Mouse (Mus musculus) heart, adult 2 months (tissue): ENCODE measurements at regions not wholly inside any gene's neighbourhood (a gene's known extent, or its start where the extent isn't known, plus 50 kb on each side); places are given as distances from the start of the nearest gene placed in this dataset.

ENCODE experiments used
- DNase-seq, 2 experiments: peaks; one replicate each; pipeline ENCODE4 v3.0.0; 2021
- H3K27ac ChIP-seq: fragments of 200-600 bp; 2 replicates; pipeline ENCODE4 v1.8.1; 2022
- H3K27me3 ChIP-seq: fragments of 200-500 bp; 2 replicates; pipeline ENCODE4 v1.6.1; 2012; ENCODE audit warnings: mild to moderate bottlenecking, low read length, inconsistent platforms, mixed read lengths; ENCODE audit not compliant: control insufficient read depth, insufficient read depth
- H3K36me3 ChIP-seq: fragments of 200-500 bp; 2 replicates; pipeline ENCODE4 v1.6.1; 2012; ENCODE audit warnings: low read length, inconsistent platforms; ENCODE audit not compliant: control insufficient read depth, insufficient read depth
- H3K4me1 ChIP-seq: fragments of 200-500 bp; 2 replicates; pipeline ENCODE4 v1.6.1; 2011; ENCODE audit warnings: low read length; ENCODE audit not compliant: control insufficient read depth, insufficient read depth
- H3K4me3 ChIP-seq: fragments of 200-600 bp; 2 replicates; pipeline ENCODE4 v1.8.1; 2022
- H3K79me2 ChIP-seq: fragments of 200-500 bp; replicated peaks from 2 replicates; pipeline ENCODE4 v1.6.1; 2012; ENCODE audit warnings: mild to moderate bottlenecking, inconsistent platforms, low read length, moderate library complexity, mixed read lengths; ENCODE audit not compliant: control insufficient read depth, insufficient read depth
- H3K9ac ChIP-seq: fragments of 200-500 bp; 2 replicates; pipeline ENCODE4 v1.6.1; 2012; ENCODE audit warnings: low read depth, mild to moderate bottlenecking, control low read depth, inconsistent platforms, low read length, mixed read lengths
- CTCF ChIP-seq: fragments of 200-600 bp; IDR thresholded peaks from 2 replicates; pipeline ENCODE4 v1.8.1; 2022; ENCODE audit warnings: antibody characterized with exemption, mild to moderate bottlenecking, moderate library complexity
- EP300 ChIP-seq: fragments of 200-500 bp; IDR thresholded peaks from 2 replicates; pipeline ENCODE4 v1.6.1; 2011; ENCODE audit warnings: low read depth, low read length, control low read depth; ENCODE audit not compliant: insufficient read depth
- POLR2A ChIP-seq: fragments of 200-500 bp; IDR thresholded peaks from 2 replicates; pipeline ENCODE4 v1.6.1; 2011; ENCODE audit warnings: mild to moderate bottlenecking, low read depth, low read length, control low read depth; ENCODE audit not compliant: insufficient read depth
- WGBS: fragments of 180-500 bp; shearing (Covaris S2); methylation state at CpG from one replicate; pipeline ENCODE4 v1.1.7; 2018; 5-methylcytosine and 5-hydroxymethylcytosine counted together
- intact Hi-C: fragments of 180-260 bp; cut with DNase I; formaldehyde crosslinking; loops from one replicate; pipeline ENCODE4 v1.15.1; 2025

DNA sequence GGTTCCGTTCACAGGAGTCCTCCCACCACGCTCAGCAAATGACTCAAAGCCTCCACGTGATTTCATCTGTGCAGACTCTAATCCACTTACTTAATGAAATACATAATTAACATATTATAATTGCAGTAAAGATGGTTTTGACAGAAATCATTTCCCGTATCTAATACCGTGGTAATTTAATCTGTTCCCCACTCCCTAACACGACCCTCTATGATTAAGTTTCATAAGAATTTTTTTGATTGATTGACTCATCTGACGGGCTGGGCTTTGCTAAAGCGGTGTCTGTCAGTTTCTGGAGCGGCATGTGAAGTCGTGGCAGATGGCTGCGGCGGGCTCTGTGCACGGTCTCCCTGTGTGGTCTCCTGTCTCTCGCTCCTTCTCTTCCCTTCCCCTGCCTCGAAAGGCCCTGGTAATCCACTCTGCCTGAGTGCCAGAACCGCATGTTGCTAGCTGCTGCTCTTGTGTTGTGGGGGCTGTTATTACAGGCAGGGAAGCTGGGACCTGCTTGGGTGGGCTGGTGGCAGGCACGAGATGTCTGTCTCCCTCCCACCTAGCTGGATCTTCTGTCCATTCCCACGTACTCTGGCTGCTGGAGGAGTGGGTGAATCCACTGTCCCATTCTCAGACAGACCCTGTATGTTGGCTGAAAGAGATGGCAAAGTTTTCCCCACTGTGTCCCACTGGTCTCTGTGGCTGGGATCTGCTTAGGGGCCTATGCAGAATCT lies 195.0 kb downstream of the Tshz3 start:
- Histone ChIP-seq H3K79me2 (no peaks in the 10 kb centered on the region), H3K9ac (no peak overlapping the region), H3K4me3 (no peak overlapping the region), H3K27me3 (no peaks in the 10 kb centered on the region), H3K36me3 (no peaks in the 10 kb centered on the region), H3K27ac (no peak overlapping the region), H3K4me1 (no peaks in the 10 kb centered on the region)
- TF ChIP-seq CTCF (no peak), EP300 (no peak), POLR2A (no peak)
- intact Hi-C loops: no loop called here
- no peak for DNase-seq
- 80% methylated on average over 18 of the region's 18 CpGs for WGBS

DNA sequence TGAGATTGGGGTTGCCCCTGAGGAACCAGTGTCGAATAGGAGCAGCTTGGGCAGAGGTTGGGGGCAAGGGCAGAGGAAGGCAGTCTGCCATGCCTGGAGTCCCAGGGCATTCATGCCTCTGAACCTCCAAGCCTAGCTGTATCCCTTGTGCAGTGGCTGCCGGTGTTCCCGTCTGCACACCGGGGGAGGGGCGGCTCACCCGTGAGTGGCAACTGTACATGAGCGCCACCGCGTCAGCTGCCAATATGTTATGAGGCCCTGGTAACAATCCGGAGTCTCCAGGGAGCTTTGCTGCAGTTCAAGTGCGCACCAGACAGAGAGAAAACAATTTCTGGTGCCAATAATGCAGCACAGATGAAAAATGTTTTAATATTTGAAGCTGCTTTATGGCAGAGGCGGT lies 198.4 kb downstream of the Tshz3 start:
- no peak overlapping the region for H3K4me3 ChIP-seq
- H3K36me3 ChIP-seq: no peaks in the 10 kb centered on the region
- intact Hi-C loops: loop anchor here (5.0 kb wide), 1 partner anchor 49 kb away; no protein-coding TSS in a partner anchor
- WGBS: 63% methylated on average over 12 of the region's 12 CpGs
- no peak for DNase-seq
- no peak for TF ChIP-seq CTCF
- TF ChIP-seq EP300: no peak
- H3K9ac ChIP-seq: no peak overlapping the region
- no peaks in the 10 kb centered on the region for H3K79me2 ChIP-seq
- H3K27me3 ChIP-seq: no peaks in the 10 kb centered on the region
- H3K27ac ChIP-seq: no peak overlapping the region
- H3K4me1 ChIP-seq: no peaks in the 10 kb centered on the region

DNA sequence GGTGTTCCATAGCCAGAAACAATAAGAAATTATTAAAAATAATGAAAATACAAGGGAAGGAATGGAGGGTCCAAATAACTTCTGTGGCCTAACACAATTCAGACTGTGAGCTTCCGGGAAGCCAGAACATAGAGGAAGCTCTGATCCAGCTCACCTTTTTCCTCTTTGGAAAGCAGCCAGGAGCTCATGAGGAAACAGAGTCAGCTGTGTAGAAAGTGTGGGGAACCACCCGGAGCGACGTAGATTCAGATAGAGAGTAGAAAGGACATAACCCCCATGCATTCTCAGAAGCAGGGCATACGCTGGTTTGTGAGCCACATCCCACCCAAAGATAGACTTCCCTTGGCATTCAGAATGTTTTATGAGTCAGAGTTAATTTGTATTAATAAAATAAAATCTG lies 203.6 kb downstream of the Tshz3 start:
- Histone ChIP-seq H3K4me3 (no peak overlapping the region), H3K27ac (no peak overlapping the region), H3K79me2 (no peaks in the 10 kb centered on the region), H3K27me3 (no peaks in the 10 kb centered on the region), H3K36me3 (no peaks in the 10 kb centered on the region), H3K4me1 (no peaks in the 10 kb centered on the region), H3K9ac (no peak overlapping the region)
- intact Hi-C loops: no loop called here
- TF ChIP-seq CTCF (no peak), POLR2A (no peak), EP300 (no peak)
- 51% methylated on average over 5 of the region's 5 CpGs for WGBS
- DNase-seq: no peak

DNA sequence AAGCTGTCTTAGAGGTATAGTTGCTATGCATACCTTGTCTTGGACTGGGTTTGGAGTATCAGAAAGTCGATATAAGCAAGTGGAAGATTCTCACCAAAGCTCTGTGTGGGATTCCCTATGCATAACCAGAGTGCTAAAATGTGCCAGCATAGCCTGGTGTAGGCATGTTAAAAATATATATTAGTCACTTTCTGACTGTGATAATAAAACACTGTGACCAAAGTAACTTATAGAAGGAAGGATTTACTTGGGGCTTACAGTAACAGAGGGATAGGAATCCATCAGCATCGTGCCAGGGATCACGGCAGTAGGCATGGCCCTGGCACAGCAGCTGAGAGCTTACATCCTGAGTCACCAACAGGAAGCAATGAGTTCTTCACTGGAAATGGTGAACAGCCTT lies 215.4 kb downstream of the Tshz3 start:
- Histone ChIP-seq H3K4me1 (no peaks in the 10 kb centered on the region), H3K4me3 (no peak overlapping the region), H3K9ac (no peak overlapping the region), H3K27ac (no peak overlapping the region), H3K27me3 (no peaks in the 10 kb centered on the region), H3K36me3 (no peaks in the 10 kb centered on the region), H3K79me2 (no peaks in the 10 kb centered on the region)
- intact Hi-C loops: no loop called here
- TF ChIP-seq POLR2A (no peak), CTCF (no peak), EP300 (no peak)
- DNase-seq: no peak
- WGBS: 68% methylated on average over 3 of the region's 3 CpGs

DNA sequence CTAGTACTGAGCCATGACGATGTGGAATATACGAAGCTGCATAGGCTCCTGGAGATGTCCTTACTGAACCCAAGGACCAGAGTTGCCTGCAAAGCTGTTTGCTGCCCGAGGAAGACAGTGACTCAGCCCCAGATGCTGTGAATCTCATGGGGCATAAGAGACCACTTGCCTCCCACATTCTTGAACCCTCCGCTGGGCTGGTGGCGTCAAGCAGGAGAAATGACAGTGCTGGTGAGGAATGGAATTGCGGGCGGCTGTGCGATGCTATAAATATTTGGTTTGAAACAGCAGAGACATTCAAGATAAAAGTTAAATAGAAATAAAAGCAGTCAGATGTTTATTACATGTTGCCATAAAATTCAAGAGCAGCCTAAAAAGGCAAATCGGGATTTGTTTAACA lies 216.3 kb downstream of the Tshz3 start:
- Histone ChIP-seq H3K27me3 (no peaks in the 10 kb centered on the region), H3K36me3 (no peaks in the 10 kb centered on the region), H3K27ac (no peak overlapping the region), H3K79me2 (no peaks in the 10 kb centered on the region), H3K4me3 (no peak overlapping the region), H3K9ac (no peak overlapping the region), H3K4me1 (no peaks in the 10 kb centered on the region)
- intact Hi-C loops: no loop called here
- DNase-seq: no peak
- no peak for TF ChIP-seq EP300
- TF ChIP-seq POLR2A: no peak
- TF ChIP-seq CTCF: no peak
- WGBS: 59% methylated on average over 9 of the region's 9 CpGs

DNA sequence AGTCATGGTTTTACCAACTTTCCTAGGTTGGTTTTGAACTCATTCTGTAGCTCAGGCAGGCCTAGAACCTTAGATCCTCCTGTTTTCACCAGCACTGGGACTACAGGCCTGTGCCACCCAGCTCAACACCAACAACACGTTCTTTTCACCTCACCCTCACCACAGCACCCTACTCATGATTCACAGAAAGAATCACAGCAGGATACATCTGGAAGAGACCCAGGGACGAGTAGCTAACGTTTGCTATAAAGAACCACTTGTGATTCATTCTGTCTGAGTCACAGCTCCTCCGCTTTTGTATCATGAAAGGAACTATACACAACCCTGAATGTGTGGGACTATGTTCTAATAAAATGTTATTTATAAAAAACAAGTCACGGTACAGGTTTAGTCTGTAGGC lies 217.3 kb downstream of the Tshz3 start:
- Histone ChIP-seq H3K9ac (no peak overlapping the region), H3K27ac (no peak overlapping the region), H3K27me3 (no peaks in the 10 kb centered on the region), H3K79me2 (no peaks in the 10 kb centered on the region), H3K36me3 (no peaks in the 10 kb centered on the region), H3K4me1 (no peaks in the 10 kb centered on the region), H3K4me3 (no peak overlapping the region)
- intact Hi-C loops: no loop called here
- WGBS: 71% methylated on average over 5 of the region's 5 CpGs
- TF ChIP-seq POLR2A (no peak), EP300 (no peak), CTCF (no peak)
- DNase-seq: no peak
